Mouse (Mus musculus) bone marrow macrophage, adult 2 months (primary cell): Measurements from ENCODE around the gene Gast.

Source experiments
- CTCF ChIP-seq: IDR thresholded peaks from 2 replicates; pipeline ENCODE4 v1.5.1; 2012; ENCODE audit warnings: low read depth, mild to moderate bottlenecking, low read length, moderate library complexity
- POLR2A ChIP-seq: IDR thresholded peaks from 2 replicates; pipeline ENCODE4 v1.6.1; 2012; ENCODE audit warnings: mild to moderate bottlenecking, low read depth, low read length, borderline replicate concordance

GRCm38 (mm10) chr11:100290235-100290634 is 44.0 kb upstream of the Gast start:
- TF ChIP-seq CTCF (no peak), POLR2A (no peak)
